ENCODE assay signal across 10 mouse cellular contexts in the genomic region with DNA sequence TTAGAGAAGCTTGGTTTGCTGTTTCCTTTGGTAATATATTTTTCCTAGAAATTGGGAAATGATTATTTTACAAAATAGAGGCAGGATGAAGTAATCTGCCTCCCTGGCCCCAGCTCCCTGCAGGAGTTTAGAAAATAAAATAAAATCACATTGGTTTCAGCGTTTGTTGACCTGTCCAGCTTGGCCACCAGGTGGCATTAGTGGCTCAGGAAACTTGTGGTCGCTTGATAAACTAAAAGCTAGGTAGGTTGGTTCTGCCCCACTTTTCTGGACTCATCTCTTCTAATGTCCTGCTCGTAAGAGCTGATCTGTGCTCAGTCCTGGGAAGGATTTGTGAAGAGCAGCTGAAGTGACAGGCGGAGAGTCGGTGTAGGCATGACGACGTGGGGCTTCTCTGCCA. TPM values are rescaled to one million over a fixed set of nuclear protein-coding genes. Genes with fewer than 3 reads are reported as not detected.
DNase-seq lines count a peak whose midpoint lies in the region; ATAC-seq and TF ChIP-seq lines count a peak whose summit lies in the region.
"Had no signal": no experiment of that assay in that cellular context is flagged by ENCODE, and none has a peak within 500 bp of the region (broad histone marks: within the 10 kb centered on the region; RNA-seq: fewer than 3 reads in every experiment).

No protein-coding gene starts in this region.

- 0 out of 2 replicates have a peak, but pooled peaks cover 2% of the 10 kb centered on the region for H3K36me3 ChIP-seq in hindbrain, embryonic 11.5 days (ENCODE audit: control insufficient read depth, insufficient read depth, low read length)
- H3K36me3 ChIP-seq in hindbrain, embryonic 12.5 days: peaks cover 53% of the 10 kb centered on the region
- peaks cover 65% of the 10 kb centered on the region for H3K36me3 ChIP-seq in E14TG2a.4 (ENCODE audit: insufficient read depth, low read length)
- H3K36me3 ChIP-seq in forebrain, postnatal 0 days (ENCODE audit: insufficient read depth): peaks cover 46% of the 10 kb centered on the region

- no peaks in the 10 kb centered on the region for H3K9me3 ChIP-seq in hindbrain, embryonic 11.5 days (ENCODE audit: control insufficient read depth, low read length)
- H3K9me3 ChIP-seq in hindbrain, embryonic 12.5 days (replicated peaks): no peaks in the 10 kb centered on the region
- H3K9me3 ChIP-seq in E14TG2a.4 (ENCODE audit: low read length): no peaks in the 10 kb centered on the region
- no peaks in the 10 kb centered on the region for H3K9me3 ChIP-seq in forebrain, postnatal 0 days (ENCODE audit: low read length)
- H3K9me3 ChIP-seq: embryonic facial prominence, embryonic 12.5 days had no signal

- TF ChIP-seq CTCF in E14TG2a.4 (conservative IDR thresholded peaks at IDR 0.05; ENCODE audit: low read length): peak; percentile 39
- TF ChIP-seq CTCF in brain, embryonic 14.5 days (IDR thresholded peaks at IDR 0.05; ENCODE audit: borderline replicate concordance, extremely low read depth, insufficient read depth, insufficient read length): peak; percentile 82; the same call in 1 of the 2 replicates
- TF ChIP-seq CTCF in forebrain, postnatal 0 days (IDR thresholded peaks at IDR 0.05; ENCODE audit: low read depth): peak; percentile 77

- peaks cover 2% of the 10 kb centered on the region; the same call in 1 of the 2 replicates for H3K4me1 ChIP-seq in hindbrain, embryonic 11.5 days (replicated peaks; ENCODE audit: control insufficient read depth, insufficient read depth, low read length)
- peaks cover 22% of the 10 kb centered on the region for H3K4me1 ChIP-seq in hindbrain, embryonic 12.5 days
- H3K4me1 ChIP-seq in E14TG2a.4 (replicated peaks; ENCODE audit: low read depth, low read length): peaks cover 59% of the 10 kb centered on the region
- H3K4me1 ChIP-seq in forebrain, postnatal 0 days (ENCODE audit: insufficient read depth): peaks cover 10% of the 10 kb centered on the region

- DNase-seq in hindbrain, embryonic 11.5 days (ENCODE audit: low spot score): peak; percentile 75
- peak; percentile 89 for DNase-seq in brain, embryonic 14.5 days (ENCODE audit: low read depth)
- DNase-seq in forebrain, postnatal 0 days: peak; percentile 84
- DNase-seq in layer of hippocampus, adult 9-10 months (ENCODE audit: low spot score): peak; percentile 55
- peak; percentile 29 for DNase-seq in thymus, postnatal 25 days

- H3K4me3 ChIP-seq in hindbrain, embryonic 11.5 days (ENCODE audit: low read depth, low read length): no peak overlapping the region
- no peak overlapping the region for H3K4me3 ChIP-seq in hindbrain, embryonic 12.5 days
- H3K4me3 ChIP-seq in E14TG2a.4 (replicated peaks; ENCODE audit: low read length): no peak overlapping the region
- no peak overlapping the region for H3K4me3 ChIP-seq in forebrain, postnatal 0 days (ENCODE audit: low read depth, low read length)
- H3K4me3 ChIP-seq: embryonic facial prominence, embryonic 12.5 days had no signal

- no peak overlapping the region for H3K4me2 ChIP-seq in hindbrain, embryonic 11.5 days (replicated peaks; ENCODE audit: low read depth, low read length)
- H3K4me2 ChIP-seq in hindbrain, embryonic 12.5 days (replicated peaks): no peak overlapping the region
- no peak overlapping the region for H3K4me2 ChIP-seq in forebrain, postnatal 0 days (ENCODE audit: low read depth)
- H3K4me2 ChIP-seq: embryonic facial prominence, embryonic 12.5 days had no signal

- ATAC-seq in hindbrain, embryonic 11.5 days (ENCODE audit: low FRiP score): no peak
- ATAC-seq in hindbrain, embryonic 12.5 days (ENCODE audit: low FRiP score): no peak
- 0 out of 2 replicates have a peak, but pooled peaks have one; percentile 14 for ATAC-seq in forebrain, postnatal 0 days
- ATAC-seq in megakaryocyte-erythroid progenitor cell, adult 5-6 weeks (replicated peaks; ENCODE audit: low FRiP score, low TSS enrichment, poor library complexity, severe bottlenecking): 0 out of 2 replicates have a peak, but pooled peaks have one; percentile 45

- H3K27me3 ChIP-seq in hindbrain, embryonic 11.5 days (ENCODE audit: control insufficient read depth, insufficient read depth, low read length): no peaks in the 10 kb centered on the region
- H3K27me3 ChIP-seq in hindbrain, embryonic 12.5 days: peaks cover 8% of the 10 kb centered on the region
- no peaks in the 10 kb centered on the region for H3K27me3 ChIP-seq in E14TG2a.4 (ENCODE audit: insufficient read depth, low read length)
- no peaks in the 10 kb centered on the region for H3K27me3 ChIP-seq in forebrain, postnatal 0 days (ENCODE audit: insufficient read depth, low read length)
- H3K27me3 ChIP-seq: embryonic facial prominence, embryonic 12.5 days had no signal

- no peak overlapping the region for H3K27ac ChIP-seq in hindbrain, embryonic 11.5 days (ENCODE audit: low read depth, low read length)
- H3K27ac ChIP-seq in hindbrain, embryonic 12.5 days: no peak overlapping the region
- no peak overlapping the region for H3K27ac ChIP-seq in forebrain, postnatal 0 days (ENCODE audit: low read depth, low read length)
- H3K27ac ChIP-seq: embryonic facial prominence, embryonic 12.5 days; macrophage had no signal

- TF ChIP-seq POLR2A in brain, embryonic 14.5 days (IDR thresholded peaks at IDR 0.05; ENCODE audit: borderline replicate concordance, extremely low read depth, insufficient read depth, insufficient read length, poor library complexity, severe bottlenecking): no peak

- WGBS in hindbrain, embryonic 11.5 days: 66% methylated on average over 7 of the region's 7 CpGs
- WGBS in hindbrain, embryonic 12.5 days: 66% methylated on average over 7 of the region's 7 CpGs
- 58% methylated on average over 7 of the region's 7 CpGs for WGBS in forebrain, postnatal 0 days

- H3K9ac ChIP-seq in hindbrain, embryonic 11.5 days (ENCODE audit: low read depth, low read length): no peak overlapping the region
- no peak overlapping the region for H3K9ac ChIP-seq in hindbrain, embryonic 12.5 days
- H3K9ac ChIP-seq in forebrain, postnatal 0 days: no peak overlapping the region
- H3K9ac ChIP-seq: embryonic facial prominence, embryonic 12.5 days had no signal

RNA-seq across cellular contexts. Expression of gene Ngdn, which starts 9.0 kb away (rescaled TPM):
- 79.7 and 81.5 TPM in 2 replicates for polyA plus RNA-seq in hindbrain, embryonic 11.5 days (2014; fragmentation: Nextera tagmentation; extraction: Ambion mirVana)
- polyA plus RNA-seq in hindbrain, embryonic 12.5 days (2016; fragmentation: Nextera tagmentation; extraction: Ambion mirVana): 63.2 and 63.4 TPM in 2 replicates
- 44.4 and 44.8 TPM in 2 replicates for polyA plus RNA-seq in brain, embryonic 14.5 days (2012; rRNA removed)
- total RNA-seq in forebrain, postnatal 0 days (2014; rRNA removed): 24.2 and 36.8 TPM in 2 replicates
- polyA plus RNA-seq in forebrain, postnatal 0 days (2015; fragmentation: Nextera tagmentation; extraction: Ambion mirVana): 47.9 and 51.3 TPM in 2 replicates
- 63.6 and 71.5 TPM in 2 replicates for total RNA-seq in megakaryocyte-erythroid progenitor cell, adult 5-6 weeks (2014; fragmentation: Nextera tagmentation)
- 53.4 and 64.6 TPM in 2 replicates for total RNA-seq in megakaryocyte-erythroid progenitor cell, adult 5-6 weeks (2017)

RNA-seq across cellular contexts. Expression of gene Myh7, which starts 29.8 kb away (rescaled TPM):
- 1.8 and 3.3 TPM in 2 replicates for polyA plus RNA-seq in hindbrain, embryonic 11.5 days (2014; fragmentation: Nextera tagmentation; extraction: Ambion mirVana)
- 4.9 and 9.1 TPM in 2 replicates for polyA plus RNA-seq in hindbrain, embryonic 12.5 days (2016; fragmentation: Nextera tagmentation; extraction: Ambion mirVana)
- polyA plus RNA-seq in brain, embryonic 14.5 days (2012; rRNA removed): 5.0 and 7.1 TPM in 2 replicates
- total RNA-seq in forebrain, postnatal 0 days (2014; rRNA removed): 8.5 and 9.3 TPM in 2 replicates
- 8.8 and 9.6 TPM in 2 replicates for polyA plus RNA-seq in forebrain, postnatal 0 days (2015; fragmentation: Nextera tagmentation; extraction: Ambion mirVana)
- total RNA-seq in megakaryocyte-erythroid progenitor cell, adult 5-6 weeks (2014; fragmentation: Nextera tagmentation): not detected in 2 replicates
- not detected in 2 replicates for total RNA-seq in megakaryocyte-erythroid progenitor cell, adult 5-6 weeks (2017)
- polyA plus RNA-seq: macrophage had no signal

RNA-seq across cellular contexts. Expression of gene Gm17428, which starts 47.5 kb away (rescaled TPM):
- not detected in 2 replicates for polyA plus RNA-seq in hindbrain, embryonic 11.5 days (2014; fragmentation: Nextera tagmentation; extraction: Ambion mirVana)
- polyA plus RNA-seq in hindbrain, embryonic 12.5 days (2016; fragmentation: Nextera tagmentation; extraction: Ambion mirVana): not detected in 2 replicates
- not detected in 2 replicates for polyA plus RNA-seq in brain, embryonic 14.5 days (2012; rRNA removed)
- not detected in 2 replicates for total RNA-seq in forebrain, postnatal 0 days (2014; rRNA removed)
- polyA plus RNA-seq in forebrain, postnatal 0 days (2015; fragmentation: Nextera tagmentation; extraction: Ambion mirVana): not detected in 2 replicates
- not detected in 2 replicates for total RNA-seq in megakaryocyte-erythroid progenitor cell, adult 5-6 weeks (2014; fragmentation: Nextera tagmentation)
- not detected in 2 replicates for total RNA-seq in megakaryocyte-erythroid progenitor cell, adult 5-6 weeks (2017)
- polyA plus RNA-seq: embryonic facial prominence, embryonic 12.5 days; macrophage had no signal

RNA-seq across cellular contexts. Expression of gene Myh6, which starts 57.5 kb away (rescaled TPM):
- polyA plus RNA-seq in hindbrain, embryonic 11.5 days (2014; fragmentation: Nextera tagmentation; extraction: Ambion mirVana): 0.34 and 0.84 TPM in 2 replicates
- 0.81 and 1.4 TPM in 2 replicates for polyA plus RNA-seq in hindbrain, embryonic 12.5 days (2016; fragmentation: Nextera tagmentation; extraction: Ambion mirVana)
- polyA plus RNA-seq in brain, embryonic 14.5 days (2012; rRNA removed): 0.05 and 0.18 TPM in 2 replicates
- total RNA-seq in forebrain, postnatal 0 days (2014; rRNA removed): 0.23 and 5.8 TPM in 2 replicates
- 2.3 and 2.5 TPM in 2 replicates for polyA plus RNA-seq in forebrain, postnatal 0 days (2015; fragmentation: Nextera tagmentation; extraction: Ambion mirVana)
- not detected in 2 replicates for total RNA-seq in megakaryocyte-erythroid progenitor cell, adult 5-6 weeks (2014; fragmentation: Nextera tagmentation)
- total RNA-seq in megakaryocyte-erythroid progenitor cell, adult 5-6 weeks (2017): not detected in 2 replicates
- polyA plus RNA-seq: macrophage had no signal

Comparison
In these comparisons a context has a peak if more than half of its experiments do, and no peak if none do; other contexts are left out.
1. ATAC-seq: peak in forebrain, postnatal 0 days (single experiment) and megakaryocyte-erythroid progenitor cell, adult 5-6 weeks (single experiment); none in hindbrain, embryonic 11.5 days (single experiment) and hindbrain, embryonic 12.5 days (single experiment).
2. DNase-seq: peak in every context shown above with its lines; median percentile 89 in brain, embryonic 14.5 days; 84 in forebrain, postnatal 0 days; 75 in hindbrain, embryonic 11.5 days; 55 in layer of hippocampus, adult 9-10 months; 29 in thymus, postnatal 25 days.
3. Peak in every context shown above with its lines, with median percentiles within 50 percentile points of each other: CTCF ChIP-seq.